ENCODE assay signal across 16 mouse cellular contexts in genomic region chr9:111097543-111097942, GRCm38 (mm10).
"Had no signal": no experiment of that assay in that cellular context is flagged by ENCODE, and none has a peak within 500 bp of the region (broad histone marks: within the 10 kb centered on the region; RNA-seq: fewer than 3 reads in every experiment).

No protein-coding gene starts in this region.

- H3K4me1 ChIP-seq: liver, embryonic 13.5 days; midbrain, embryonic 13.5 days; midbrain, embryonic 15.5 days; neural tube, embryonic 12.5 days; stomach, embryonic 15.5 days had no signal

- H3K9me3 ChIP-seq: liver, embryonic 13.5 days; liver, embryonic 15.5 days; megakaryocyte, embryonic 14.5 days; midbrain, embryonic 13.5 days; midbrain, embryonic 15.5 days; neural tube, embryonic 12.5 days; stomach, embryonic 15.5 days had no signal

- H3K4me2 ChIP-seq: liver, embryonic 11.5 days; liver, embryonic 13.5 days; liver, embryonic 15.5 days; lung, embryonic 14.5 days; midbrain, embryonic 11.5 days; midbrain, embryonic 13.5 days; midbrain, embryonic 15.5 days; neural tube, embryonic 12.5 days; stomach, embryonic 15.5 days had no signal

- ATAC-seq: liver, postnatal 0 days; midbrain, embryonic 13.5 days; midbrain, embryonic 15.5 days had no signal

- H3K36me3 ChIP-seq: liver, embryonic 13.5 days; liver, embryonic 15.5 days; midbrain, embryonic 13.5 days; midbrain, embryonic 15.5 days; neural tube, embryonic 12.5 days; stomach, embryonic 15.5 days had no signal

- H3K27ac ChIP-seq: liver, embryonic 13.5 days; liver, embryonic 15.5 days; macrophage; midbrain, embryonic 13.5 days; midbrain, embryonic 15.5 days; neural tube, embryonic 12.5 days; stomach, embryonic 15.5 days had no signal

- H3K9ac ChIP-seq: liver, embryonic 13.5 days; liver, embryonic 15.5 days; liver, postnatal 0 days; lung, embryonic 14.5 days; midbrain, embryonic 13.5 days; midbrain, embryonic 15.5 days; neural tube, embryonic 12.5 days; stomach, embryonic 15.5 days had no signal

- DNase-seq: liver, embryonic 13.5 days; liver, postnatal 0 days; lung, embryonic 14.5 days; right cerebral cortex, postnatal 14 days; thymus, adult 18-20 months; thymus, postnatal 14 days; thymus, postnatal 36 days had no signal

- H3K4me3 ChIP-seq: liver, embryonic 13.5 days; liver, embryonic 15.5 days; megakaryocyte, embryonic 14.5 days; midbrain, embryonic 13.5 days; midbrain, embryonic 15.5 days; neural tube, embryonic 12.5 days; stomach, embryonic 15.5 days had no signal

- H3K27me3 ChIP-seq: liver, embryonic 13.5 days; liver, embryonic 15.5 days; midbrain, embryonic 13.5 days; midbrain, embryonic 15.5 days; neural tube, embryonic 12.5 days; stomach, embryonic 15.5 days had no signal
